Mouse (Mus musculus) heart, embryonic 16.5 days (tissue): Measurements from ENCODE around the gene Spef2. TPM values are rescaled to one million over a fixed set of nuclear protein-coding genes. Genes with fewer than 3 reads are reported as not detected.
"Not testable (repeated sequence)": the region's sequence is repeated elsewhere in the genome, so short reads cannot be mapped to it uniquely, and the experiment has no call there.

Experiments
- ATAC-seq: fragments of 200-750 bp; cut with Nextera tagmentation; replicated peaks from 2 replicates; pipeline ENCODE4 v1.8.0; 2017; ENCODE audit warnings: moderate number of reproducible peaks; ENCODE audit not compliant: insufficient read depth, low FRiP score; ENCODE audit errors: extremely low read depth
- H3K27ac ChIP-seq: fragments of 300-500 bp; sonication (generic); 2 replicates; pipeline ENCODE4 v1.5.1; 2014; ENCODE audit warnings: mild to moderate bottlenecking, low read length, control low read depth, moderate library complexity
- H3K27me3 ChIP-seq: fragments of 300-500 bp; sonication (generic); 2 replicates; pipeline ENCODE4 v1.6.1; 2014; ENCODE audit warnings: low read length, mixed read lengths; ENCODE audit not compliant: control insufficient read depth, insufficient read depth
- H3K36me3 ChIP-seq: fragments of 300-500 bp; sonication (generic); 2 replicates; pipeline ENCODE4 v1.6.1; 2014; ENCODE audit not compliant: control insufficient read depth, insufficient read depth
- H3K4me1 ChIP-seq: fragments of 300-500 bp; sonication (generic); 2 replicates; pipeline ENCODE4 v1.6.1; 2014; ENCODE audit warnings: low read length, mixed read lengths; ENCODE audit not compliant: control insufficient read depth, insufficient read depth
- H3K4me2 ChIP-seq: fragments of 300-500 bp; sonication (generic); 2 replicates; pipeline ENCODE4 v1.6.1; 2014; ENCODE audit warnings: low read depth, mild to moderate bottlenecking, control low read depth, low read length
- H3K4me3 ChIP-seq: fragments of 300-500 bp; sonication (generic); 2 replicates; pipeline ENCODE4 v1.5.1; 2014; ENCODE audit warnings: mild to moderate bottlenecking, control low read depth, low read length
- H3K9ac ChIP-seq: fragments of 300-500 bp; sonication (generic); 2 replicates; pipeline ENCODE4 v1.6.1; 2014; ENCODE audit warnings: low read length, control low read depth
- H3K9me3 ChIP-seq: fragments of 300-500 bp; sonication (generic); replicated peaks from 2 replicates; pipeline ENCODE4 v1.6.1; 2016; ENCODE audit warnings: low read length; ENCODE audit not compliant: control insufficient read depth
- WGBS: fragments of 180-500 bp; shearing (Covaris S2); extraction: QIAGEN DNeasy Blood & Tissue Kit; methylation state at CpG from one replicate; pipeline ENCODE4 v1.1.7; 2014; 5-methylcytosine and 5-hydroxymethylcytosine counted together
- polyA plus RNA-seq: library from polyadenylated mRNA; unstranded; fragments of >200 nt; fragmentation: Nextera tagmentation; extraction: Ambion mirVana; gene quantifications from 2 replicates; pipeline ENCODE4 v1.2.1, GENCODE M21; 2015

Spef2 gene
- polyA plus RNA-seq, result 0.31 and 0.63 TPM in 2 replicates

DNA sequence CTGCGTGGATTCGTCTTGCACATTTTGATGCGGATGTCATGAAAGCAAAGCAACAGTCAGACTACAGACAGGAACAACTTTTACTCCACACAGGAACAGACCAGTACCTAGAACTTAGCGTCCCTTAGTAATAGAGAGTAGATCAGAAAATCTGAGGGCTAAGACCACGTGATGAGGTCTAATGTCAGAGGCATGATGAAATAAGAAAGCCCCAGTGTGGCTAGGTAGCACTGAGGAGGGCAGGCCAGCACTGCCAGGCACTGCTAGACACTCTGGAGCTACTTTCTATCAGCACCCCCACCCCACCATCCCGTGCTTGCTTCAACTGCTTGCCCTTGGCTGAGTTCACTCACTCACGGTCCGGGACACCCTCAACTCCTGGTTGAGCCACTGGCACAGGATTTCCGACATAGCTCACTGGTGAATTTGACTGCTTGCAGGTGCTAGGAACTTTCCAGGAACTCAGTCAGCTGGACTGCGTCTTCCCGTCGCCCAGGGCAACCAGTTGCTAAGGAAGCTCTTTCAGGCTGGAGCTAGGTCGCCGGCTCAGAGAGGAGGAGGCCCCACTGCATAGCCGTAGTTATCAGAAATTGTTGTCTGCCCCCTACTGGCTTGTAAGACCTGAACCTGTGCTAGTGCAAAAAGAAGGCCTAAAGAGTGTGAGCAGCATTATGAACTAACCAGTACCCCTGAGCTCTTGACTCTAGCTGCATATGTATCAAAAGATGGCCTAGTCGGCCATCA is at the start of gene Spef2:
Spef2 (minus strand) TSS at position 510 of the 744 bp plus-strand sequence.
- 20% methylated on average over 16 of the region's 16 CpGs for WGBS
- H3K9ac ChIP-seq, result no peak within 1 kb of the TSS
- no peaks in the 10 kb centered on the region for H3K27me3 ChIP-seq
- H3K36me3 ChIP-seq, result no peaks in the 10 kb centered on the region
- ATAC-seq, result peak; percentile 89
- no peak within 1 kb of the TSS for H3K27ac ChIP-seq
- no peaks in the 10 kb centered on the region for H3K9me3 ChIP-seq
- H3K4me1 ChIP-seq, result no peaks in the 10 kb centered on the region
- peak within 1 kb of the TSS; percentile 41 for H3K4me3 ChIP-seq
- H3K4me2 ChIP-seq, result peak within 1 kb of the TSS; percentile 53

DNA sequence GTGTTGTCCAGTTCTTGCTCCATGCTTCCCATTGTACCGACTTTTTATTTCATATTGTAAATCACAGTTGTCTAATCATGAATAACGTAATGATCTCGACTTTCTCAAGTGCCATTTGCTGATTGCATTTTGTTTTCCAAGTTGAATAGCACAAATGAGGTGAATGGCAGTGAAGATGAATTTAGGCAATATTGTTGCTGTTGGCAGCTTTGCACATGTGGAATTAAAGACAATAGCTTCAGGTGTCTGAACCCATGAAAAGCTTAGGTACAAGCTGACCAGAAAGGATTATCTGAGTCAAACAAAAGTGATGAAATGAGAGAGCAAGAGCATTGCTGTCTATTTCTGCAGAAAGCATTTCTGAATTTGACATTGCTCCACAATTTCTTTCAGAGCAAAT is 45.5 kb upstream of the Spef2 start:
- WGBS, result 77% methylated on average over 3 of the region's 3 CpGs
- no peak for ATAC-seq
- Histone ChIP-seq H3K4me3 (no peak overlapping the region), H3K4me2 (no peak overlapping the region), H3K9ac (no peak overlapping the region), H3K36me3 (no peaks in the 10 kb centered on the region), H3K4me1 (no peaks in the 10 kb centered on the region), H3K27ac (no peak overlapping the region), H3K27me3 (no peaks in the 10 kb centered on the region), H3K9me3 (no peaks in the 10 kb centered on the region)

DNA sequence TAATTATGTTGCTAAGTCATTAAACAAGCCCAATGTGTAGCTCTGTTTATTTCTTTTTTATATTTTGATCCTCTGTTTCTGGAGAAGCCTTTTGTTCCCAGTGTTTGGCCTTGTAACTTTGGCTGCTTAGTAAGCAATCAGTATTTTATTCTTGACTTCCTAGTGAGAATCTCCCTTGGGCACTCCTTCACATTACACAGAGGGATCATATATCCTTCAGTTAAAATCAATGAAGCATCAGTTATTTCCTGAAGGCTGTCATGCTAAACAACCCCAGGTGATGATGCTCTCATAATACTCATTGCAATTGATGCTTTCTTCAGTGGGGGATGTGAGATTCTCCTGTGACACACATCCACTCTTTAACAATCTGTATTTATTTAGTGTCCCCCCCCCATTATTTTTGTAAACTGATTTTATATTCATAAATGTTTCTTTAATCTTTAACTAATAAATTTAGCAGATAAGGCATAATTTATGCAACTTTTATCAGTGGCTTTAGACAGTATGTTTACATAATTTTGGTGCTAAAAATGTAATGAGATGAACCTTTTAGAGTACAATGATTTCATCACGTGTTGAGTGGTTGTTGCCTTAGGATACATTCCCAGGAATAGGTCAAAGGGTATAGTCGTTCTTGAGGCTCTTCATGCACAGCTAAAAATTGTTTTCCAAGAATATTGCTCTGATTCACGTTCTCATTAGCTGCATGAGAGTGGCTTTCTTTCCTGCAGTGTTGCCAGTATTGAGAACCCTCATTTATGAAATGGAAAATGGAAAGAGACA is 39.8 kb upstream of the Spef2 start:
- Histone ChIP-seq H3K9ac (no peak overlapping the region), H3K4me1 (no peaks in the 10 kb centered on the region), H3K4me3 (no peak overlapping the region), H3K27me3 (no peaks in the 10 kb centered on the region), H3K36me3 (no peaks in the 10 kb centered on the region), H3K4me2 (no peak overlapping the region), H3K9me3 (no peaks in the 10 kb centered on the region), H3K27ac (no peak overlapping the region)
- WGBS, result 40% methylated on average over 3 of the region's 3 CpGs
- ATAC-seq, result no peak

DNA sequence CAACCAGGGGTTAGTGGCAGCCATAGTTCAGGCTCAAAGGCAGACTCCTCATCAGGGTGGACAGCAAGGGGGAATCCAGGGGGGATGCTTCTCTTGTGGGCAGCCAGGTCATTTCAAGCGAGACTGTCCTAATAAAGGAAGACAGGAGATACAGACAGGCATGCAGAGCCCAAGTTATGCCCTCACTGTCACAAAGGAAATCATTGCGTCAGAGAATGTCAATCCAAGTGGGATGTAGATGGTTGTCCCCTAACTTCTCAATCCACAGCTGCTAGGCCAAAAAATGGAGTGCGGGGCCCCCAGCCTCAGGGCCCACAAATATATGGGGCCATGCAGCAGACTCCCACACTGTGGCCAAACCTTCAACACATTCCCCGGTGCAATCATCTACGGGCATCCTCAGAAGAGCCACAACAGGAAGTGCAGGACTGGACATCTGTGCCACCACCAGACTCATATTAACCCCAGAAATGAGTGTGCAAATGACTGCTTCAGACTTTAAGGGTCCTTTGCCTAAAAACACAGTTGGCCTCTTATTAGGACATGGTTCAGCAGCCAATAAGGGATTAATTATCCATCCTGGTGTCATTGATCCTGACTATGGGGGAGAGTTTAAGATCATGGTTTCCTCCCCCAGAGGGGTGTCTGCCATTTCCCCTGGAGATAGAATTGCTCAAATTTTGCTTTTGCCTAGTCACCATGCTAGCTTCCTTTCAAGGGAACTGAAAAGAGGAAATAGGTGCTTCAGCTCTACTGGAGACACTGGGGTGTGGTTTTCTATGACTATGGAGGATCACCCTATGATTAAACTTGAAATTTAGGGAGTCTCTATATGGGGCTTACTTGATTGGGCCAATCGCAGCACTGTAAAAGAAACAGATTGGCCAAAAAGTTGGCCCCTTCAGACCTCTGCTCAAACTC is 25.8 kb upstream of the Spef2 start:
- not testable (repeated sequence) for H3K36me3 ChIP-seq, H3K4me3 ChIP-seq, H3K27ac ChIP-seq, H3K27me3 ChIP-seq, ATAC-seq, H3K9me3 ChIP-seq, H3K4me1 ChIP-seq, H3K4me2 ChIP-seq, H3K9ac ChIP-seq
- 85% methylated on average over 6 of the region's 6 CpGs for WGBS

DNA sequence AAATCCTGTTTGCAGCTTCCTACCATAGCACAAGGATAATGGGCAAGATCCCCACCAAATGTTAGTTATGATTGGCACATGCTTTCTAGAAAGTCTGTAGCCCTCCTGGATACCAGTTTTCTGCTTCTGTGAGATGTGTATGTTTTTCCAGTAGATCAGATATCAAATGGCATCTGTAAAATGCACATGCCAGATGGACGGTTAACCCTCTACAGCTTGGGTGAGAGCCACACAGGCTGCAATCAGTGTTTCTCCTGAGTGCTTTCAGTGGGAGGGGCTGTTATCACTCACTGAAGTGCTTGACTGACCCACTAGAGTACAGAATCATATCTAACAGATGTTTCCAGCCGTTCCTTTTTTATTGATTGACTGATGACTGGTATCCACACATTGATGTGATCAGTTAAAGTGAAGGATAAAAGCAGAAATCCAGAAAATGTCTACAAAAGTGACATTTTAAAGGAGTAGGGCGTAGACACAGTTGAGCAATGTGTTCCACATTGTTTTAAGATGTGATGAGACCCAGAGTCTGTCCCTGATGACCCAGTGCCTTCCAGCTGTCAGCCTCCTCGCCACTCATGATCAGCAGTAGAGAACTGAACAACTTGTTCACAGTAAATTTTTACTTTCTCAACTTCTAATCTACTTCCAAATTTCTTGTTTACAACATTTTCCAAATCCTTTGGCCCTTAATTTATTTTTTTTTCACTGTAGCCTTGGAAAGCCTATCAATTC is 19.7 kb upstream of the Spef2 start:
- Histone ChIP-seq H3K9me3 (no peaks in the 10 kb centered on the region), H3K9ac (no peak overlapping the region), H3K27me3 (no peaks in the 10 kb centered on the region), H3K4me1 (no peaks in the 10 kb centered on the region), H3K4me2 (no peak overlapping the region), H3K27ac (no peak overlapping the region), H3K4me3 (no peak overlapping the region), H3K36me3 (no peaks in the 10 kb centered on the region)
- WGBS, result 40% methylated on average over 4 of the region's 4 CpGs
- no peak for ATAC-seq

DNA sequence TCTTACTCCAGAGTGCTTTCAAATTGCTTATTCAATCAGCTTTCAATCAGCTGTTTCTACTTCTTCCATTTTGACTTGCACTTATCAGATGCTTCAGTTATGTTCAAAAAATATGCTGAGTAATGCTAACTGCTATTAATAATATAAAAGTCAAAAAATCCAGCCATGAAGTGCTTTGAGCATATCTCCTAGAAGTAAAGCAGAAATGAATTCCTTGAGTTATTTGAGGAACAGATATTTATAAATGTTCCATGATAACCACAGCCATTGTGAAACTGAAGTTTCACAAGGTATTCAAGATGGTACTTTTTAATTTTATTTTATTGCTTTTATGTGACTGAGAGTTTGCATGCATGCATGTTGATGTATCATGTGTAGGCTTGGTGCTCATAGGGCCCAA is 18.4 kb upstream of the Spef2 start:
- no peak for ATAC-seq
- H3K36me3 ChIP-seq, result no peaks in the 10 kb centered on the region
- H3K4me3 ChIP-seq, result no peak overlapping the region
- no peak overlapping the region for H3K27ac ChIP-seq
- H3K9ac ChIP-seq, result no peak overlapping the region
- no peaks in the 10 kb centered on the region for H3K4me1 ChIP-seq
- no peaks in the 10 kb centered on the region for H3K9me3 ChIP-seq
- no peak overlapping the region for H3K4me2 ChIP-seq
- H3K27me3 ChIP-seq, result no peaks in the 10 kb centered on the region

DNA sequence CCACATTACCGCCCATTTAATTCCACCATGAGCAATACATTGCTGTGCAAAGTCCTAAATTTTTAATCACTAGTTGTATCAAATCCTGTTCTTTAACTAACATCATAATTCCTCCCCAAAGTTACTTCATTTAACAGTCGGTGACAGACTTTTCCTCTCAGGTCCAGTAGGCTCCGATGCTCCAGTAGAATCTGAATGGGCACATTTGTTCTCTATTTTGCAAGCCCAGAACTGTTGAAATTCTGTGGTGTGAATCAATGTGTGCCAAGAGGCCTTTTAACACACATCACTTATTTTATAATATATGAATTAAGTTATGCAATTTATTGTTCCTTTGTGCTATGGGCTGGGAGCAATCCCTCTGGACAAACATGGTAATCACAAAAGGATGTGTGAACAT is 2.3 kb upstream of the Spef2 start:
- Histone ChIP-seq H3K27ac (no peak overlapping the region), H3K4me3 (no peak overlapping the region), H3K4me2 (no peak overlapping the region), H3K36me3 (no peaks in the 10 kb centered on the region), H3K9ac (no peak overlapping the region), H3K9me3 (no peaks in the 10 kb centered on the region), H3K27me3 (no peaks in the 10 kb centered on the region), H3K4me1 (no peaks in the 10 kb centered on the region)
- no peak for ATAC-seq
- 82% methylated on average over 3 of the region's 3 CpGs for WGBS

DNA sequence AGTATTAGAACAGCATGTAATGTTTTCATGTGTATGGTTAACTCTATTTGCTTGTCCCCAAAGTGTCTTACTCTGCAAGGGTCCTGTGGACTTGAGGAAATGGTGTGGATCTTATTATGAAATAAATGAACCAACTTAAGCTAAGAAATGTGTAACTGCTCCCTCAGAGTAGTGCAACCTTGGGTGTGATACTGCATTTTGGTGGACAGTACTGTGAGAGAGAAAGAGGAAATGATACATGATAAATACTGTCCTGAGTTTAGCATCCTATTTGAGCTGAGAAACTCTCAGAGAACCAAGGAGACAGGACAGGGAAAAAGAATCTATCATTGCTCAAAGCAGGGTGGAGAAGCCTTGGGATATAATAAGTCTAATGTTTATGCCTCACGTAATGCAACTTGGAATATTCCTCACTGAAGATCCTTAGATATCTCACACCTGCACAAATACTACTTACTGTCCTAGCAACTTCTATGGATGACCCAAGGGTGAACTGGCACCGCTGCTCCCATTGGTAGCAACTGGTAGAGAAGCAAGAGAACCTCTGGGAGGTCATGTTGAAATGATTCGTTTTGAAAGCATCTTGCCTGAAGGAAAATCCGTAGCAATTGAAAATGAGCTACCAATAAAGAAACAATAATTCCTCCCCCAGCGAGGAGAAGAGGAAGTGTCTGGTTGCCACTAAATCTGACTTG is 1.1 kb downstream of the Spef2 start:
- ATAC-seq, result no peak
- WGBS, result 67% methylated on average over 5 of the region's 5 CpGs
- Histone ChIP-seq H3K9ac (no peak overlapping the region), H3K27me3 (no peaks in the 10 kb centered on the region), H3K4me1 (no peaks in the 10 kb centered on the region), H3K4me2 (no peak overlapping the region), H3K27ac (no peak overlapping the region), H3K9me3 (no peaks in the 10 kb centered on the region), H3K36me3 (no peaks in the 10 kb centered on the region), H3K4me3 (no peak overlapping the region)
